Mouse (Mus musculus) liver, adult (tissue): Measurements from ENCODE around the gene Bcan.

Source experiments
- GATA4 ChIP-seq: IDR thresholded peaks from 2 replicates; pipeline ENCODE4 v1.6.1; 2014; ENCODE audit warnings: mild to moderate bottlenecking, low read length; ENCODE audit not compliant: insufficient replicate concordance

The Bcan gene

DNA sequence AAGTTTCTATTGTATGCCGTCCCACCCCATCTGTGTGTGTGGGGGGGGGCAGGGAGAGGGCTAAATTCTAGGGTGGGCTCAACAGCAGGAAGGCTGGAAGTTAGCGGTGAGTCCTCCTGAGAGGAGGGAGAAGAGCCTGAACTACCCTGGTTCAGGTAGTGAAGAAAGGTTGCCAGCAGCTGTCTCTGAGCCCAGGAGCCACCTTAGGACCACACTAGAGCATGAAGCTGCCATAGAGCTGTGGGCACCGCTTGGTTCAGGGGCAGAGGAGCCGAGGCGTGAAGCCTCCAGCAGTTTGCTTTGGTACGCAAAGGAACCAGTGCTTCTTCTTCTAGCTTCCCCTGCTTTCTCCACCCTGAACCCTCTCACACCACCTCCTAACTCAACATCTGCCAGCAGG lies 16.4 kb downstream of the Bcan start:
- no peak for TF ChIP-seq GATA4

DNA sequence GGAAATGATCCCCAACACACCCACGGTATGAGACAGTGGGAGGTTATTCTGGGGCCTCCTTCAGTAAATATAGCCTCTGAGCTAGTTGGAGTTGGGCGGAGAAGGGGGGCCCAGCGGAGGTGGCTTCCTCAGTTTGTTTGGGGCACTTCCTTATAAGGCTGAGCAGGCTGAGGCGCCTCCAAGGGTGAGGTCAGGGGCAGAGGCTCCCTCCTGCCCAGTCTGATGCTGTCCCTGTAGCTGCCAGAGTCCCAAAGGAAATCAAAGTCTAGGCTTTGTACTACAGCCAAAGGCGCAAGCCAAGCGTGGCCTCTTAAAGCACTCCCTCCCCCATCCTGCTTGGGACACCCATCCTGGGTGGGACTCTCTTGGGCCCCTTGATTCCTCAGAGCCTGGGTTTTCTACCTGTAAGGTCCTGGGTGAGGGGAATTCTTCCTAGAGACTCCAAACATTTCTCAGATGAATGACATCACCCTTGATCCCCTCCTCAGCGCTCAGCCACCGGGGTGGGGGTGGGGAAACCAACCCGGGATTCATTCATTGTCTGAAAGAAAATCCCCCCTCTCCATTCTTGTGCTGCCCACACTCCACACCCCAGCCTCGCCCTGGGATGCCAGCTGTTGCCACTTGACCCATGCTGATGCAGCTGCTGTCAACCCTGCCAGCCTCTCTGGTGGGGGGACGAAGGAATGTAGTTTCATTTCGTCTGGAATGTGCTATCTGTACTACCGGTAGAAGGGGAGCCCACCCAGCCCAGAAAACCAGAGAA lies 17.0 kb downstream of the Bcan start:
- no peak; the same call in 1 of the 2 replicates for TF ChIP-seq GATA4

DNA sequence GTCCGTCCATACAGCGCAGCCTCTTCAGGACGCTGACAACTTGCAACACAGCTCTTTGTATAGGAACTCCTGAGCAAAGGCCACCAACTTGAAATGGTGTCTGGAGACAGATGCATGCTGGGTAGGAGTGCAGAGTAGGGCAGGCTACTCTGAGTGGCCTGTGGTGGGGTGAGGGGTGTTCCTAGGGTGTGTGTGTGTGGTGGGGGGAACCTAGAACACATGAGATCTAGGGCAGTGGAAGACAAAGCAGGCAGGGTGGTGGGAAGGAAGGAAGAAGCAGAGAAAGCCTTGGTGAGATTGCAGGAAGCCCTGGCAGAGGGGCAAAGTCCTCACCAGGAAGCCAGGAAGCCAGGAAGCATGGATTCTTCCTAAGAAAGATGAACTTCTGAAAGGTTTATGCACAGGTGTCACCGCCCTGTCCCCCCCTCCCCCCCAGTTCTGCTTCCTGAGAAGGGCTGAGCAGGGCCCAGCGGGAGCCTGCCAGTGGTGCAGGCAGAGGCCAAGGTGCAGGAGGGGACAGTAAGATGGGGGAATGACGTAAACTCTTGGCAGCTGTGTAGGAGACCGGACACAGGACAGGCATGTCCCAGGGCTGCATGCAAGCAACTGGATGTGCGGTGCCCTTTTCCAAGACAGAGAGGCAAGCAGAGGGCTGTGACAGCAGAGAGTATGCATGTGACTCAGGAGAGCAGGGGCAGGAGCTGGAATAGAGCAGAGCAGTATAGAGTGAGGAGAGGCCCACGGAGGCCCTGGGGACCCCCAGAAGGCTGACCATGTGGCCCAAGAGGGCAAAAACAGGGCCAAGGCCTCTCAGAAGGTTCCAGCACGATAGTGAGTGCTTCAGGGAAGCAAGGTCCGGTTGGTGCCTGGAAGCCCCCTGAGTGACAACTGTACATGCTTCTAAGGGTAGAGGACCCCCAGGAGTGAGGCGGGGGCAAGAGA lies 17.9 kb downstream of the Bcan start:
- TF ChIP-seq GATA4, result no peak

DNA sequence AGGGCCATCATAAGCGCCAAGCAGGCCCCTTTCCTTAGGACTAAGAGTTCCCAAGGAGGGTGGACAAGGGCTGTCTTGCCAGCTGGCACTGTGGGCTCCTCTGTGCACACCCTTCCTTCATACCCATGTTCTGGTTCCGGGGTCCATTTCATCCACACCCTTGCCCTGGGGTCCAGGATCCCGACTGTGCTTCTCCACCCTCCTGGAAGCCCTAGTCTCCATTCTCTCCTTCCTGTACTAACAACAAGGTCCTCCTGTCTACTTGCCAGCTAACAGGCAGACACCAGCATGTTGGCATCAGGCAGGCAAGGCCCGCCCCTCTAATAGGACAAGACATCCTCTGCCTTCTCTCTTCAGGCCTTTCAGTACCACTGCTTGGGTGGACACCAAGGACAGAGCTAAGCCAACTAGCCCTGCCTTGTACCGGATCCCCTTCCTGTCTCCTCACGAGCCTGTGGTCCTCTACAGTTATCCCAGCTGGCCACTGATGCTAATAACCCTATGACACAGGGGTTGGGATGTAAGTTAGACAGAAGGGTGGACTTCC lies 18.7 kb downstream of the Bcan start:
- no peak for TF ChIP-seq GATA4

DNA sequence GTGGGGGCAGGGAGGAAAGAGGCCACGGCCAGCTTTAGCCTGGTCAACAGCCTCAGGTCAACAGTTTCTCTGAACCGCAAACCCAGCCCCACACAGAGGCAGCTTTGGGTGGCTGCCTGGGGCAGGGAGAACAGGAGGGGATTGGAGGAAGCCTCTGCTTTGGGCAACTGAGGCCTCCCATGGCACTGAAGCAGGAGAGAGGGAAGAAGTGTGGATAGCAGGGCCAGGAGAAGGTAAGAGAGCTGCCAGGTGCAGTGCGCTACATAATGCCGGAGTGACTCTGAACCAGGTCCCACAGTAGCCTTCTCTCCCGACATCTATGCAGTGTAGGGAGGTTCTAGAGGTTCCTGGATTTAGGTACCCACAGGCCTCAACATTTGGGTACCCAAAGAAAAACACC lies 19.3 kb downstream of the Bcan start:
- no peak for TF ChIP-seq GATA4

DNA sequence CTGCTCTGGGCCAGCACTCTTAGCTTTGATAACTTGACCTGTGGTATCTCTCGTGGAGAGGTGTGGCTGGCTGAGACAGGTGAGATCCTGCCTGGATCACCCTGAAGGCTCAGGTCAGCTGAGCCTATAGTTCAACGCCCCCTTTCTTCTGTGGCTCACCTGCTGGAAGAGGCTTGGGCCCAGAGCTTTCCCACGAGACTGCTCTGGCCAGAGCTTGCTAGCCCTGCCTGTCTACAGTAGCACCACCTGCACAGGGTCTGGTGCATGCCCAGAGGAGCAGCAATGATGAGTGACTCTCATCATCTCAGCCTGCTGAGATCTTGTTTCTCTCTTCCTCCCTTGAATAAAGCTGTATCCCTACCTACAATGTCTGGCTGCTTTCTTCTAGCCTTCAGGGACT lies 19.9 kb downstream of the Bcan start:
- no peak for TF ChIP-seq GATA4

DNA sequence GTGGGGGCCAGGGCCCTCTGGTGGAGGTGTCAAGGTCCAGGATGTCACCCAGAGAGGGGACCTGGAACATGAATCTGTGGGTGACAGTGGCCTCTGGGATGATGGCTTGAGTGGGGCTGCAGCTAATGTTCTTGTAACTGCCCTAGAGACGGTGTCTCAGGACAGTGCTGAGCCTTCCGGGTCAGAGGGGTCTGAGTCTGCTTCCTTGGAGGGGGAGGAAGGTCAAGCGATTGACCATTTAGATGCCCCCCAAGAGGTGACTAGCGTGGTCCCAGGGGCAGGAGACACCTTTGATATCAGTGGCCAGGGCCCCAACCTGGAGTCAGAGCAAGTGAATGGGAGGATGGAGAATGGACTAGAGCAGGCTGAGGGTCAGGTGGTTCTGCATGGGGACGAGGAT lies 20.5 kb downstream of the Bcan start:
- TF ChIP-seq GATA4, result no peak

DNA sequence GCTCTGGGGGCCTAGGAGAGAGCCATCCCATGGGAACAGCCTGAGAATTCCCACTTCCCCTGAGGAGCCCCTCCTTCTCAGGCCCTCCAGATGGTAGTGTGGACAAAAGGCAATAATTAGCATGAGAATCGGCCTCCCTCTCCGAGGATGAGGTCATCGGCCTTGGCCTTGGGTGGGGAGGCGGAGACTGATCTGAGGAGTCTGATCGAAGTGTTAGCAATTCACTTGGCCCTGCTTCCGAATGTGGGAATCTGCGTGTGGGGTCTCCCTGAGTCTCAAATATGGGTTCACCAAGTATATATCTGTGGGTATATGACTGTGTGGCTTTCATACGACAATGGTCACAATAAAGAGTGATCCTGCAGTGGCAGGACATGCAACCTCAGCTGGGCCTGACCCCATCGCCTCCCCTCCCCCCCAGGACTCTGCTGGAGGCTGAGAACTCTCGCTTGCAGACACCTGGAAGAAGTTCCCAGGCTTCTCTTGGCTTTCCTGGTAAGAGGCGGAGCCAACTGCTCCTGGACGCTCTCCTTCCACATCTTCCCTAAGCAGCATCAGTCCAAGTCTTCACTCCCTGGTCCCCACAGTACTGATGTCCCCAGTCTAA lies 25.5 kb downstream of the Bcan start:
- no peak for TF ChIP-seq GATA4

DNA sequence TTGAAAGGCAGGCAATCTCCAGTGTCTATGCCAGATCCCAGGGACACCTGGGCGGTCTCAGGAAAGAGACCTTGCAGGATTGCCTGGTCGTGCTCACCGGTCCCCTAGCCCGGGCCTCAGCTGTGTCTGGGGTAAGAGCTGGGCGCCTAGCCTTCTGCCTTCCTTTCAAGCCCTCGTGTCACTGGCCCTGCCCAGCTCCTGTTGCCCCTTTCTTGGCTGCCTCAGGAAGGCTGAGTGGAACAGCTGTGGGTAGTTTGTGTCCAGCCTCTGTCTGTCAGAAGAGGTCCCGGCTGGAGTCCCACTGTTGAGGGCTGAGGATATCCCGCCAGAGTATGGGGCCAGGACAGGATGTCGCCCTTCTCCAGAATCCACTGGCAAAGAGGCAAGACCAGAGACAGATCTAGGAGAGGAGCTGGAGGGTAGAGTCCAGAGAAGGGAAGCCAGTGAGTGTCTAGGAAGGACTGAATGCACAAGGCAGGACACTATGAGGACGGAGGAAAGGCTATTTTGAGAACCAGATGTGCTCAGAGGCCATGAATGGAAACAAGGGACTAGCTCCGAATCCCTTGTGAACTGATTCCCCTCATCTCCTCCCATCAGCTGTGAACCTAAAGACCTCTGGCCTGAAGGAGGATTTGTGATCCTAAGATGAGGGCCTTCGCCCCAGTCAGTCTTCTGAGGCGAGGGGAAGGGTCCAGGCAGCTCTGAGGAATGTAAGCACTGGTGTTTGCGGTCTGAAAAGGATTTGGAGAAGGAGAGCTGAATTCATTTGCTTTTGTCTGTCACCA lies 26.2 kb downstream of the Bcan start:
- TF ChIP-seq GATA4, result no peak

DNA sequence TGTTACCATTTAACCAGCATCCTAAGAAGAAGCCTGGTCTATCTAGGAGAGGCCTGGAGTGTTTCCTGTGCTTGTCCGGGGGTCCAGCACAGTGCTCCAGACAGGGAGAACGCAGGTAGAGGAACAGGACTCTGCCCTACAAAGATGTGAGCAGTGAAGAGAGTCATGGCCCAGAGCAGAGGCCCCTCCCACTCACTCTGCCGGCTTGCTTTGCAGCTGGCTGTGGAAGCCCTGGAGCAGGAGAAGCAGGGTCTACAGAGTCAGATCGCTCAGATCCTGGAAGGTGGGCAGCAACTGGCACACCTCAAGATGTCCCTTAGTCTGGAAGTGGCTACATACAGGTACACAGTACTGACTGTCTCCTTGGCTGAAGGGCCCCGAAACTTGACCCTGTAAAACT lies 27.3 kb downstream of the Bcan start:
- no peak for TF ChIP-seq GATA4

DNA sequence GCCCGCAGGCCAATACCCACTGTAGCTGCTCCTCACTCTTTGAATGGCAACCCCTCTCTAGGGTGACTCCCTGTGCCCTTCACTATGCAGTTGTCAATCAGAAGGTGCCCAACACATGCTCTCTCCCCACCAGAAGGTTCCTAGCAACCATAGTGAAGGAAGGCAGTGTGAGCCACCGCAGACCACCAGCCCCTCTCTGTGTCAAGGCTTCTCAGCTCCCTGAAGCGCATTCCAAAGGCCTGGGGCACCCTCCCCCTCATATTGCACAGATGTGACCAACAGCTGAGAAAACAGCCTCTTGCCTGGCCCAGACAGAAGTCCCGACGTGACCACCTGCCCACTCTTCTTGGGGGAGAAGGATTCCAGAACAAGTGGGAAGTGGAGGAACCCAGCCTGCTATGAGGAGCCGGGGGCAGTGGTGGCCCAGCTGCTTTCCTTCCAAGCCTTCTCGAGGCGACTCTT lies 27.8 kb downstream of the Bcan start:
- TF ChIP-seq GATA4, result no peak

DNA sequence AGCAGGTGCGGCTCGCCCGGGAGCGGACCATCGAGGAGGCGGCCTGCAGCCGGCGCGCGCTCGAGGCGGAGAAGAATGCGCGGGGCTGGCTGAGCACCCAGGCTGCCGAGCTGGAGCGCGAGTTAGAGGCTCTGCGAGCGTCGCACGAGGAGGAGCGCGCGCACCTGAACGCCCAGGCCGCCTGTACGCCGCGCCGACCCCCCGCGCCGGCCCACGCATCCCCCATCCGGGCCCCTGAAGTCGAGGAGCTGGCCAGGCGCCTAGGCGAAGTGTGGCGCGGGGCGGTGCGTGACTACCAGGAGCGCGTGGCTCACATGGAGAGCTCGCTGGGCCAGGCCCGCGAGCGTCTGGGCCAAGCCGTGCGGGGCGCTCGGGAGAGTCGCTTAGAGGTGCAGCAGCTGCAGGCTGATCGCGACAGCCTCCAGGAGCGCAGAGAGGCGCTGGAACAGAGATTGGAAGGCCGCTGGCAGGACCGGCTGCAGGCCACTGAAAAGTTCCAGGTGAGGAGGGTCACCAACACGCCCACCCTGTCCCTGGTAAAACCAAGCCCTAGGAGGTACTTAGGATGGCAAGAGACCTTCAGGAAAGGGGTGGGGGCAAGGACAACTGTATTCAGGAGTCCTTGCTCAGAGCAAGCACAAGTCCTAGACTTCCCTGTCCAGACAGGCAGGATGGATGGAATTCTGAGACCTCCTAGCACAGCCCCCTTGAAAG lies 28.4 kb downstream of the Bcan start:
- TF ChIP-seq GATA4, result no peak

DNA sequence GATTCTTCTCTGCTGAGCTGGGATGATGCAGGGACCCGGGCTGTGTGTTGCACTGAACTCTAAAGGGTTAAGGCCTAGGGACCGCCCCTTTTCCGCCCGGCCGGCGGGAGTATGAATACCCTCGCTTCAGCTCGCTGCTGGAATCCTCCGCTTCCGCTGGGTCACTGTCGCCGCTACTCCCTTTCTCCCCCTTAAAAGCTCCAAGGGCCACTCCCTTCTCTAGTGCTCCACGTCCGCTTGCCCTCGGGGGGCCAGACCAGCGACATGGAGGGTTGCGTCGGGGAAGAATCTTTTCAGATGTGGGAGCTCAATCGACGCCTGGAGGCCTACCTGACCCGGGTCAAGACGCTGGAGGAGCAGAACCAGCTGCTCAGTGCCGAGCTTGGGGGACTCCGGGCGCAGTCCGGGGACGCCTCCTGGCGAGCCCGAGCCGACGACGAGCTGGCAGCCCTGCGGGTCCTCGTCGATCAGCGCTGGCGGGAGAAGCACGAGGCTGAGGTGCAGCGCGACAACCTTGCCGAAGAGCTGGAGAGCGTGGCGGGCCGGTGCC lies 29.0 kb downstream of the Bcan start, which contains the start of gene Nes:
TSS of gene Nes (plus strand) at position 140 of the 550 bp plus-strand sequence.
- no peak for TF ChIP-seq GATA4
